Mouse (Mus musculus): ENCODE results near the gene Mfsd12.
A peak's percentile ranks its signal among the peaks of the same experiment; 100 is the strongest.

Gene Mfsd12

GRCm38 (mm10) chr10:81383802-81384604 is 26.7 kb downstream of the Mfsd12 start, which contains the start of the genes Dohh and Gm48551:
Dohh (plus strand) TSS chr10:81384428.
Gm48551 (plus strand) TSS chr10:81384466.
- DNase-seq, result peak; percentile 100

- no peak for DNase-seq
Observed at GRCm38 (mm10) chr10:81384605-81384982, 27.3 kb downstream of the Mfsd12 start.

- DNase-seq, result no peak
Observed at GRCm38 (mm10) chr10:81385603-81386306, 28.5 kb downstream of the Mfsd12 start.

GRCm38 (mm10) chr10:81387716-81388115 is 30.4 kb downstream of the Mfsd12 start:
- DNase-seq, result no peak

- DNase-seq, result no peak
Observed at GRCm38 (mm10) chr10:81388505-81389055, 31.3 kb downstream of the Mfsd12 start, which contains the start of gene Gm48552. Gm48552 (plus strand) TSS chr10:81389005.

- no peak for DNase-seq
Observed at GRCm38 (mm10) chr10:81389373-81389772, 32.1 kb downstream of the Mfsd12 start.

- DNase-seq, result peak; percentile 75
Observed at GRCm38 (mm10) chr10:81389801-81390677, 32.7 kb downstream of the Mfsd12 start.

GRCm38 (mm10) chr10:81390678-81390965 is 33.3 kb downstream of the Mfsd12 start:
- no peak for DNase-seq

GRCm38 (mm10) chr10:81392270-81392669 is 35.0 kb downstream of the Mfsd12 start:
- no peak for DNase-seq

- DNase-seq, result no peak
Observed at GRCm38 (mm10) chr10:81392781-81393185, 35.5 kb downstream of the Mfsd12 start, which contains the start of gene Smim24. Smim24 (plus strand) TSS chr10:81393051.

GRCm38 (mm10) chr10:81393456-81394063 is 36.3 kb downstream of the Mfsd12 start:
- peak; percentile 46 for DNase-seq

GRCm38 (mm10) chr10:81395127-81395526 is 37.8 kb downstream of the Mfsd12 start:
- peak; percentile 70 for DNase-seq

GRCm38 (mm10) chr10:81395865-81396264 is 38.6 kb downstream of the Mfsd12 start:
- no peak for DNase-seq

GRCm38 (mm10) chr10:81396749-81397148 is 39.5 kb downstream of the Mfsd12 start:
- DNase-seq, result no peak

GRCm38 (mm10) chr10:81399296-81399695 is 42.0 kb downstream of the Mfsd12 start:
- DNase-seq, result no peak

GRCm38 (mm10) chr10:81399798-81400308 is 42.6 kb downstream of the Mfsd12 start:
- DNase-seq, result no peak

GRCm38 (mm10) chr10:81400371-81401204 is 43.3 kb downstream of the Mfsd12 start:
- no peak for DNase-seq

- no peak for DNase-seq
Observed at GRCm38 (mm10) chr10:81401205-81401520, 43.9 kb downstream of the Mfsd12 start.

- DNase-seq, result peak; percentile 88
Observed at GRCm38 (mm10) chr10:81401521-81402226, 44.4 kb downstream of the Mfsd12 start.

- DNase-seq, result no peak
Observed at GRCm38 (mm10) chr10:81402227-81402765, 45.0 kb downstream of the Mfsd12 start.
